Mouse (Mus musculus) layer of hippocampus, postnatal 25 days (tissue): ENCODE results near the gene Pdzd9. TPM values are rescaled to one million over a fixed set of nuclear protein-coding genes. Genes with fewer than 3 reads are reported as not detected.

Source experiments
- DNase-seq, 2 experiments: peaks; one replicate each; pipeline ENCODE4 v3.0.0; 2022; ENCODE audit warnings: mixed read lengths in 2 of 2, low spot score in 1 of 2; ENCODE audit errors: extremely low spot score in 1 of 2
- total RNA-seq, 2 experiments: library from RNA; stranded (reverse); gene quantifications; 2 replicates each; pipeline ENCODE4 v1.2.3; 2021

Gene Pdzd9
- total RNA-seq, 2 experiments from 2014 or later, result not detected

DNA sequence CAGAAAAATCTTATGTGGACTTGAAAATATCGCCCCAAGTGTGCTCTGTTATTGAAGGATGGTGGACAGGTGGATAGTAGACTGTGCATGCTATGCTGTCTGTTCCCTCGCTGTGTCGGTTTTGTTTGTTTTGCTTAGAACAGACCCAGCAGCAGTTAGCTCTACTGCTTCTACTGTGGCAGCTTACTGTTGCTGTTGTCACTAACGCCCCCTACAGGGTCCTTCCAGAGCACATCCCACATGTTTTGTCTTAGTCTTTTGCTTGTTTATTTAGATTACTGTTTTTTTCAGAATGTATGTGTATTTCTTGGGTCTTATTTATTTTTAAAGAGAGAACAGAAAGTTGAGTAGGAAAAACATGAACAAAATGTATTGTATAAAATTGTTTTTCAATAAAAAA lies 26.9 kb downstream of the Pdzd9 start:
- no peak for DNase-seq

DNA sequence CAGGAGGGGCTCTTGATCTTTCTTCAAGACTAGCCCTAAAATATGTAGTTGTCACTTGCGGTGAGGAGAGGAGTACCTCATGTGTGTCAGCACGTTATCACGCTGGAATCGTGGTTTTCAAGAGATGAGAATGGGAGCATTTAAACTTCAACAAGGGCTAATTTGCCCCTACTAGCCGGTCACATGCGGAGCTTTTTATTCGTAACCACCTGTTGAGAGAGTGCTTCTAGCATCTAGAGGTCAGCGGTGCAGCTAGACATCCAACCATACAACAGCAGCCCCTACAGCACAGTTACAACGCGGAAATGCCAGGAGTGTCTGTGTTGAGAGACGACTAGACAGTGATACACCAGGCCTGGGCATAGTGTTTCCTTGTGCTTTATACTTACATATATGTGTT lies 34.3 kb downstream of the Pdzd9 start:
- no peak for DNase-seq

DNA sequence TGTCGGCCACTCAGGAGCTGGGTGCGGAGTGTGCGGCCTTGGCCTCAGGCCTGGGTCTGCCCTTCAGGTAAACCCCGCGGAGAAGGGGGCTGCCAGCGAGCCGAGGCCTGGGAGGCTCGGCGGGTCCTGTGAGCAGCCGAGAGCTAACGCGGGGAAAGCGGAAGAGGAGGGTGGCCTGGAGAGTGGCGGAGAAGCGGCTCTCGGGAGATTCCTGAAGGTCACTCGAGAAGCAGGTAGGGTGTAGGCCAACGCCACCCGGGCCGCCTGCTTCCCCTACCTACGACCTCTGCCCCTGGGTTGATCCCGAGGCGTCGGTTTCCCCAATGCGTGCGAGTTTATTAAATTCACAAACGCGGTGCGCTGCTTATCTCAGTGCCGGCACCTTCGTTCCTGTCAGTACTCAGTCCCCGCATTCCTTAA lies 34.8 kb downstream of the Pdzd9 start:
- no peak for DNase-seq

DNA sequence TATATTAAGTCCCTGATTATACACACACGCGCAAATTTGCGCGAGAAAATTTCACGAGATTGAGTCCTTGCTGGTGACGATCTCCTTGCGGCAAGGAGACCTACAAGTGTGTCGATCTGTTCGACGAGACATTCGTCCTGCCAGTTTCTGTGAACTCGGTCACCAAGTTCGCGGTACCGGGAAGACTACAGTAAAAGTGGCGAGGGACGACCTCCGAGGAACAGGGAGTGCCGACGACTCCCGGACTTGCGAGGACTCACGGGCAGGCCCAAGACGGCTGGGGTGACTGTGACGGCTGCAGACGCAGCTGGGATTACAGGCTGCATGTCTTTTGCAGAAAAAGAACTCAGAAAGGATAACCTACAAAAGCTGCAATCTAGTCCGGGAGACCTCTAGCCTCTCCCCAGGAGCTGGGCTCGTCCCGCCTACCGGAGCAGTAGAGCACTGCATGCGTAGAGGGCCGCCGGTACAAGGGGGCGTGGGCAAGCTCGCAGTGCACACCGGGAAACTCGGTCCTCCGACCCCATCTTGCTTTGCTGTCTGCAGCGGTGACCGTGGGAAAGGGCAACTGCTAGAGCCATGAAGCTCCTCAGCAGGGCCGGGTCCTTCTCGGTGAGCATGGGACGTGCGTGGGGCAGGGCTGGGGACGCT lies 35.3 kb downstream of the Pdzd9 start, which contains the start of gene Uqcrc2:
Gene Uqcrc2 (plus strand): TSS at position 466 of the 651 bp plus-strand sequence.
- peak; percentile 74 to 77 for DNase-seq

DNA sequence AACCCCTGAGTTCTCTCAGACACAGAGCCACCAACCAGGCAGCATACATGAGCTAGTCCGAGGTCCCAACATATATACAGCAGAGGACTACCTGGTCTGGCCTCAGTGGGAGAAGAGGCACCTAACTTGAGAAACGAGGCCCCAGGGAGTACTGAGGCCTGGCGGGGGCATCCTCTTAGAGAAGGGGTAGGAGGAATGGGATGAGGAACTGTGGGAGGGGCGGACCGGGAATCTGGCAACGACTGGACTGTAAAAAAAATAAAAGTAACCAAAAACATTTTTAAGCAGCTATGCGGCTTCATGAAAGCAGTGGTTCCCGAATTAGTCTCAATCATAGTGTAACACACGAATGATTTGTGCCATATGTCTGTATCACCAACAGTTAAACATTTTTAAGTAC lies 35.8 kb downstream of the Pdzd9 start:
- DNase-seq, result no peak

DNA sequence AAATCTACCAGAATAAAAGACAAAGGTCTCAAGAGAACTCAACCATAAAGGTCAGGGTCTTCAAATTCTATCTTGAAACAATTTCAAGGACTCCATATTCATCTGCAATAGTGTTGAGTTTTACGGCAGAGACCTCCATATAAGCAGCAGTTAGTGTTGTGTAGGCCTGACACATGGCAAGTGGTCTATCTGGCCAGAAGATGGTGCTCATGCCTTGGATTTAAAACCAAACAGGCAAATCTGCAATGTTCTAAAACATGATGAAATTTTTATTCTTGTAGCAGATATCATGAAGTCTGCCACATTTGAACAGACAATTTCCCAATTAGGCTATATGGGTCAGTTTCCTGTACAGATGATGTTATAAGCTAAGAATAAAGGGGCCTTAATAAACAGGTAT lies 37.6 kb downstream of the Pdzd9 start:
- DNase-seq, result no peak

DNA sequence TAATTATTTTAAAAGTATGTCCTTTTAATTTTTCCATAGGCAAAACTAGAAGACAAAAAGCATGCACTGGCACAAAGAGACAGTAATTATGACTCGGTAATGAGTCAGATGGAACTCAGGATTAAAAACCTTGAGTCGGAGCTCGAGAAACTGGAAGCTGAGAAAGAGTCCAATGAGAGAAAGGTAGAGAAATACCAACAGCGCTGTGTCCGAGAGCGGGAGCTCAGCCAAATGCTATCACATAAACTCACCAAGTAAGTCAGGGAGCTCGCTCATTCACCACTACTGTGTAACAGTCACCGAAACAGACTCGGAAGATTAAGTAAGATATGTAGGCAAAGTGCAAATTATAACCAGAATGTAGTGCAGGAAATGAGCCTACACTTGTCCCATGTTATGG lies 49.3 kb downstream of the Pdzd9 start:
- no peak for DNase-seq

DNA sequence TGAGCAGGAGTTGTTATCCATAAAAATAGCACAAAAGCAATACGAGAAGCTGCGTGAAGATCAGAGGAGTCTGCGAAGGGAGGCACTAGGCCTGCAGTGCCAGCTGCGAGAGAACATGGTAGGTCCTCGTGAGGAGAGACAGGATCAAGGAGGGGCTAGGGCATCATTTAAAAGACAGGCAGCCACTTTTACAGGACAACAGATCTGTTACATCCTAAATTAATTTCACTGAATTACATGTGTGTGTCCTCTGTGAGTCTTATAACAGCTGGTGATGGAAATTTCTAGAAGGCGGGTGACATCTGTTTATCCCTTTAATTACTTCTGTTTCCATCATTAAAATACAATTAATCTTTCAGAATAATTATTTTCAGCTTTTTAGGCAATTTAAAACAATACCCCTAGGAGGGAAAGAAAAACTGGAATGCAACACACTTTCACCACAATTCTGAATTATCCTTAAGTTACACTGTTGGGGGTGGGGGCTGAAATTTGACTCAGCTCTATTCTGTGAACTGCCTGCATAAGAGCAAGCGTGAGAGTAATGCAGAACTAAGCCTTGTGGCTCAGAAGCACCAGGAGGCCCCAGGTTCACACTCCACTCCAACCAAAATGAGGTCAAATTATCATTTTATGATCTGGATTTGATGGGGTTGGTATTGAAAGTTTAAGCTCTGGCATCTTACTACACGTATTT lies 49.9 kb downstream of the Pdzd9 start:
- DNase-seq, result no peak

Other genes starting within 250 kb of the Pdzd9 start
- gene Uqcrc2, start 35.2 kb downstream of the Pdzd9 start, total RNA-seq, result 100 to 1,000 TPM; 222 to 250 TPM
- 10 to 100 TPM; 77.8 to 79.9 TPM for gene Mosmo, start 7.3 kb upstream of the Pdzd9 start, total RNA-seq
- gene Vwa3a, start 69.0 kb upstream of the Pdzd9 start, total RNA-seq, result 10 to 100 TPM; 10.2 to 13.3 TPM
- gene Gm5737, start 142.0 kb upstream of the Pdzd9 start, total RNA-seq, result not detected
- gene Eef2k, start 172.5 kb upstream of the Pdzd9 start, total RNA-seq, result 10 to 100 TPM; 25.7 to 30.4 TPM
- gene Polr3e, start 247.4 kb upstream of the Pdzd9 start, total RNA-seq, result 10 to 100 TPM; 24.7 to 28.2 TPM